Mouse (Mus musculus): ENCODE data around the gene AC124502.3.
"Not testable (repeated sequence)": the region's sequence is repeated elsewhere in the genome, so short reads cannot be mapped to it uniquely, and the experiment has no call there.

Gene AC124502.3

DNA sequence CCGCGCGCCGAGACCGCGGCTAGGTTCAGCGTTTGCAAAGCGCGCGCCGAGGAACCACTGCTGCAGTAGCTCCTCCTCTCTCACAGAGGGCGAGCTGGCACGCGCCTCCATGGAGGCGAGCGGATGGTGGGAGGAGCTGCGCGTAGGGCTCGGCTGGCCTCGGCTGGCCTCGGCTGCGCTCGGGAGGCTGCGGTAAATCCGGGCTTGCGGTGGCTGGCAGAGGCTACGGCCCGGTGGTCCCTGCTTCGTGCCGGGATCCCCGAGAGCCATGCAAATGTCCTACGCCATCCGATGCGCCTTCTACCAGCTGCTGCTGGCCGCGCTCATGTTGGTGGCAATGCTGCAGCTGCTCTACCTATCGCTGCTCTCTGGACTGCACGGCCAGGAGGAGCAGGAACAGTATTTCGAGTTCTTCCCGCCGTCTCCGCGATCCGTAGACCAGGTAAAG is at the start of gene AC124502.3, which contains the start of gene B4gat1:
TSS of gene AC124502.3 (plus strand) at position 183 of the 448 bp plus-strand sequence.
TSS of gene B4gat1 (plus strand) at position 118 of the 448 bp plus-strand sequence.
- DNase-seq = peak; percentile 90 to 94

DNA sequence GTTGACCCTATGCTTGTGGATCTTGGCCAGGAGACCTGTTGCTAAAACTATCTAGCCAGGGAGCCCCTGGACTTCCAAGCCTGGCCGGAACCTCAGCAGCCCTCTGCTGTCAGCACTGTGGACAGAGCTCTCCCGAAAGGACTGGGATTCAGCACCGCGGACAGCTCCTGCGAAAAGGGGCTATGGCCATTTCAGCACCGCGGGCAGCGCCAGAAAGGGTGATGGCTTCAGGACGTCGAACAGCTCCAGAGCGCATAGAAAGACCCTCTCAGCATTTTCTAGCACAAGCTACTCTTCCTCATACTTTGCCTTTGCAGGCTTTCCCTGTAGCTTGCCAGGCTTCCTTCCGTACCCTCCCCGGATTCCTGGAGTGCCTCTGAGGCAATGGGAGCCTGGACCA is 49.7 kb upstream of the AC124502.3 start:
- peak; percentile 81 to 97 for DNase-seq

DNA sequence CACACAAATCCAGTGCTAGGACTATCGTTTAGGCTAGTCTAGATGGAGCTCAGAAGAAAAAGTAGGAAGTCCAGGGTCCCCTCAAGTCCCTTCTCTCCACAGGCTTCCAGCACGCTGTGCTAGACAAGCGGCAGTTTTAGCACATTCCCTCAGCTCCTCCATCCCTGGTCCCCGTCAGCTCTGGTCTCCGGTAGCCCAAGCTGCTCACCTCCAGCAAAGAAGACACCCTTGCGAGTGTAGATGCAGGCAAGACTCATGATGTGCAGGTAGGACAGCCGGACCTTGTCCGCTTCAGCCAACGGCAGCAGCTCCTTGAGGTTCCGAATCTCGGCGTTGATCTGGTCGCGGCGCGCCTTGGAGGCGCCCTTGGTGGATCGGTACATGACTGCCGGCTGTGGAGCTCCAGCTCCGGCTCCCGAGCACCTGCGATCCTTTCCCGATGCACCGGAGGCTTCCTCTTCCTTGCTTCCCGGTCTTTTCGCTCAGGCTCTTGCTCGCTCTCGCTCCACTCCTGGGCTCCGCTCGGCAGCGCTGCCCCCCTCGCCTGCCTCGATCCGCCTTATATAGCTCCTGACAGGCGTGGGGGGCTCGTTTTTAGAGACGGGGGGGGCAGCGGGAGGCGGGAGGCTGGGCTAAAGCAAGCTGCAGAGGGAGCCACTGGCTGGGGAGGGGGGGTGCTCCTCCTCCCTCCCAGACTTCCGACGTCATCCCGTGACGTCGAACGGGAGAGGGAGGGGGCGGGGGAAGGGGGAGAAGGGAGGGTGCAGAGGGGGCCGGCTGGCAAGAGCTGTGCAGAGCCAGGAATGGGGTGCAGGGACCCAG is 49.0 kb upstream of the AC124502.3 start:
- DNase-seq = no peak

DNA sequence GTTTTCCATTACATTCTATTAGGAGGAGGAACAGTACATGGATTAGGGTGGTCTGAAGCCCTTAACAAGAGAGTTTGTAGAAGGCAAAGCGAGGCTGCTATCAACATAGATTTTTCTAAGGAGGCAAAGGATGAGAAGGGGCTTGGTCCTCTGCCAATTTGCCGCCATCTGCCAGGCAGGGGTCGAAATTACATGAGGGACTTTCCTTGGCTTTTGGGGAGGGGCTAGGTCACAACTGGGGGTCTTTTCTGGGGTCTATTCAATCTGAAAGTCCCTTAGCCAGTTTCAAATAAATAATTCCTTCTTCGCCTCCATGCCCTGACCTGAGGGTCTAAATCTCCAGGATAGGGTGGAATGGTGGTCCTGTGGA is 48.5 kb upstream of the AC124502.3 start, which contains the start of gene Npas4:
TSS of gene Npas4 (minus strand) at position 61 of the 370 bp plus-strand sequence.
- DNase-seq = no peak

DNA sequence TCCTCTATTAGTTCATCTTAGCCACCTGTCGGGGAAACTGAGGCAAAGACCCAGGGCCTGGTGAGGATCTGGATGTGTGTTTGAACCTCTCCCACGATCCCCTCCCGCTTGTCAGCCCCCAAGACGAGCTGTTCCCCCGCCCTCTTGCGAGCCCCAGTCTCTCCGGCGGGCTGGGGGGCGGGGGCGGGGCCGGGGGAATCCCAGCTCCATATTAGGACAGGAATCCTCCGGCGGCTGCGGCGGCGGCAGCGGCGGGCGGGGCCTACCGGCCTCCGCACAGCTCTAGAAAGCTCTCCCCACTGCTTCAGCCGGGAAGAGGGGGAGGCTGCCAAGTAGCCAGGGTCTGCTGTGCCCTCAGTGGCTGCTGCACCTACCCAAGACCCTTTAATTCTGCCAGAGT is 48.0 kb upstream of the AC124502.3 start:
- DNase-seq = no peak

DNA sequence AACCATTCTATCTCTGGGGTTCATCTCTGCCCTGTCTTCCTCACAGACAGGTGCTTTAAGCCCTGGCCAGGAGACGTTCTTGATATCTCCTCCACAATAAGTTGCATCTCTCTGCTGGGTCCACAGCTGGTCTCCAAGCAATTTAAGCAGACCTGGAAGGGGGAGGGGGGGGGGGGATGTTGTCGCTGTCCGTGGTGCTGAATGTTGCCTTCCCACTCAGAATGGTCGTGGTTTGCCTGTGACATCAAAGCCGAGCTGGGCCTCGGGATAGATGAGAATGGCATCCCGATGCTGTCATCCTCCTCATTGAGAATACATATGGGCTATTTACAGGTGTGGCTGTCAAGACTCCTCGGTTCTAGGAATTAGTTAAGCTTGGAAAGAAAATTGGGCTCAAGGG is 46.3 kb upstream of the AC124502.3 start:
- peak in 1 of 2 experiments; percentile 7 for DNase-seq

DNA sequence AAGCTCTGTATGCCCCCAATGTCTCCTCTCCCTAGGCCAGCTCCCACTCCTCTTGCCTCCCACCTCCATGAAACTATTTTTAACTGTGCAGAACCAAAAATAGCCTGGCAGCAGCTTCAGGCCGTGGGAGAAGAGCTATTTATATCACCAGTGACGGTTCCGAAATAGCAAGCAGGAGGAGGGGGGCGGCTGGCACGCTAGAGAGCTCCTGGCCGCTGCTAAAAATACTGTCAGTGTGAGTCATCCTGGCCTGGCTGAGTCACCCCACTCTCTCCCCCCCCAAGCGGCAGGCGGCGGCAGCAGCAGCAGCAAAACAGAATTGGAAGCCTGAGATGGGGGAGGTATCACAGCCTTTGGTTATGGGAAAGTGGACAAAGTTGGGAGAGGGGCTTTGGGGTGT is 45.8 kb upstream of the AC124502.3 start:
- DNase-seq = peak; percentile 11 to 28

DNA sequence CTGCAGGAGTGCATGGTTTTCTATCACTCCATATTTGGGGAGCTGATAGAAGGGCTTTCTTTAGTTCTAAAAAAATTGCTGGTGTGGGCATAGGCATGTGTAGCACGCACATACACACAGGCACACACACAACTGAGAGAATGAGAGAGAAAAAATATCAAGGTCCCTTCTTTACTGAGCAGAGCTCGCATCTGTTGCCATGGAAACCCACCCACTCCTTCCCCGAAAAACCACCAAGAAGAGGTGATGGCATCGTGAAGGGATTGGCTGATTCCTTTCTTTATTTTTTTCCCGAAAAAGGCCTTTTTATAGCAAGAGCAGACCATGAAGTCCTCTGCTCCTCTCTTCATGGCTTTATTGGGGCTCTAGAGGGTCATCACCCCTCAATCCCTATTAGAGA is 44.6 kb upstream of the AC124502.3 start:
- DNase-seq = no peak

GRCm38 (mm10) chr19:4999445-5000140 is 39.1 kb upstream of the AC124502.3 start:
- DNase-seq = no peak

- peak; percentile 57 to 83 for DNase-seq
These were observed 36.9 kb upstream of the AC124502.3 start for GRCm38 (mm10) chr19:5001666-5002406.

- not testable (repeated sequence) for DNase-seq
These were observed 35.0 kb upstream of the AC124502.3 start for GRCm38 (mm10) chr19:5003644-5004043.

DNA sequence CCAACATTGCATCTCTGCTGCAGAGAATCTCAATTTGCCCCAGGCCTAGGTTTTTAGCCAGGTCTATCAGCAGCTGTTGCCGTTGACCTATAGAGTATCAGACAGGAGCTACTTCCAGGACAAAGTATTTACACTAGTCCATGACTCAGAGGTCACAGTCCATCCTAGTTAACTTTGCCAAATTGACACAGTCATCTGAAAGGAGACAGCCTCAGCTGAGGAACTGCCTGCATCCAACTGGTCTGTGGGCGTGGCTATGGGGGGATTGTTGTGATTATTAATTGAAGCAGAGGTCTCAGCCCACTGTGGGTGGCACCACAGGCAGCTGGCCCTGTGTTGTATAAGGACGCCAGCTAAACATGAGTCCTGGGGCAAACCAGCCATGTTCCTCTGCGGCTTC is 33.8 kb upstream of the AC124502.3 start:
- DNase-seq = no peak

GRCm38 (mm10) chr19:5013138-5013537 is 25.6 kb upstream of the AC124502.3 start:
- no peak for DNase-seq

GRCm38 (mm10) chr19:5014961-5015398 is 23.7 kb upstream of the AC124502.3 start:
- peak; percentile 28 to 75 for DNase-seq

DNA sequence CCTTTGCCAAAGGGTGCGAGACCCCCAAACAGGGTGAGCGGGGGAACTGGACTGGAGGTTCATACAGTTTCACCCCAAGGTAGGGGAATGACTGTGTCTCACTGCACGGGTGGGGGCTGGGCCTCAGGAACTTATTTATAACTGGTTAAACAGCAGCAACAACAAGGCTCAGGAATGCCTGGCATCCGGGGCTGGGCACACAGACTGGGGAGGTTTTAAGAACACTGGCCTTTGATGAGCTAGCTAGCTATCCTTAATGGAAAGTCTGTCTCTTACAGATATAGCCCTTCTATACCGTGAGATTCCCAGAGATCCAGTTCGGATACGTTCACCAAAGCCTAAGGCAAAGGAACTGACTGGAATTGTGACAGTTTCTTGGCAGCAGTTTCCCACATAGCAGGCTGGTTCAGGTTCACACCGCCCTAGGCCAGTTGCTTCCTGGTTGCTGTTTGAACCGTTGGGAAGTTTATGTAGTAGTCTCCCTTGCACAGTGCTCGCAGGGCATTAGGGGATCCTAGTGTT is 22.4 kb upstream of the AC124502.3 start:
- peak; percentile 66 to 71 for DNase-seq

DNA sequence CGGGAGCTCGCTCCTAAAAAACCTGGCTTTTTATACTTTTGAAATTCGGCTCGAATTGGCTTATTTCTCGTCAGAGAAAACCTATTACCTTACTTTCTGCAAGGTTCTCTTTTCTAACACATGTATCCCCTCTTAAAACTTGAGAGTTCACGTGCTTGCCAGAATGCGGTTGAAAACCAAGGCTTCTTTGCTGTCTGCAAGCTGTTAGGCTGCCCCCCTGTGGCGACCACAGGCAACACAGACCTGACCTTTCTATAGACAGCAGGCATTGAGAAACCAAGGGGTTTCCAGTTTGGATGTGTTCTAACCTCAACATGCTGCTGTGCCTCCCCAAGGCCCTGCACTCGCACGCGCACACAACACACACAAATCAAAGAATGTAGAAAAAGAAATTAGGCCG is 21.9 kb upstream of the AC124502.3 start:
- DNase-seq = peak; percentile 75 to 88

- no peak for DNase-seq
These were observed 21.1 kb upstream of the AC124502.3 start for GRCm38 (mm10) chr19:5017611-5018010.

DNA sequence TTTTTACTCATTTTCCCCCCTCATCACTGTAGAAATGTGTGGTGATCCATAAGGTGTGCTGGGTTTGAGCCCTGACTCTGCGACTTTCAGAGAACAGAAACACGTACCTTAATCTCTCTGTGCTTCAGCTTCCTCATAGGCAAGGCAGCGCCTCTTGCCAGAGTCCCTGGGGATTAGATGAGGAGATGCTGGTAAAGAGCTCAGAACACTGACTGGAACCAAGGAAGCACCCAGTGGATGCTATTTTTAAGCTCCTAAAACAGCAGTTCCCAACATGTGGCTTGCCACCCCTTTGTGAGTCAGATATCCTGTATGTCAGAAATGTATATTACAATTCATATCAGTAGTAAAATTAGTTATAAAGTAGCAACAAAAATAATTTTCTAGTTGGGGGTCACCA is 20.5 kb upstream of the AC124502.3 start:
- no peak for DNase-seq

DNA sequence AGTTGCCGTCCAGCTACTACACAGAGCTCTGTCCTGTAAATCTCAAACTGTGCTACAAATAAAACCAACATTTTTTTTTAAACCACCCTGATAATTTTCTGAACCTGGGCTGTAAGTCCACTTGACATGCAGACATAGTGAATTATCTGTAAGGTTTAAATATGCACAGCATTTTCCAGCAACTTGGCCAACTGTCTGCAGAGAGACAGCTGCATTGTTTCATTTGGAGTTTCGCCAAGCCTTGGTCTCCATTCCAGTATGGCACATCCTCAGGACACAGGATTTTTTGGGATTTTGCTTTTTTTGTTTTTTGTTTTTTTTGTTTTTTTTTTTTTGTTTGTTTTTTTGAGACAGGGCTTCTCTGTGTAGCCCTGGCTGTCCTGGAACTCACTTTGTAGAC is 17.3 kb upstream of the AC124502.3 start:
- no peak for DNase-seq

- DNase-seq = peak; percentile 95 to 96
These were observed 14.8 kb upstream of the AC124502.3 start, which contains the start of gene Slc29a2 for GRCm38 (mm10) chr19:5023621-5024479. TSS of gene Slc29a2 (plus strand) at chr19:5023860.

DNA sequence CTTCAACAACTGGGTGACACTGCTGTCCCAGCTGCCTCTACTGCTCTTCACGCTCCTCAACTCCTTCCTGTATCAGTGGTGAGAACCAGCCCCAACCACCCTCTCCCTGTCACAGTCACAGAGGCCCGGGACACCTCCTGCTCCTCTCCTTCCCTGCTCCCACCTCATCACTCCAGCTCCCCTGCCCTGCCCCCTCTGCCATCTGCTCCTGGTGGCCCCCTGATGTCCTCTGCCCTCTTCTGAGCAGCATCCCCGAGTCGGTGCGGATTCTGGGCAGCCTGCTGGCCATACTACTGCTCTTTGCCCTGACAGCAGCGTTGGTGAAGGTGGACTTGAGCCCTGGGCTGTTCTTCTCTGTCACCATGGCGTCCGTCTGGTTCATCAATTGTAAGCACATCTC is 12.6 kb upstream of the AC124502.3 start:
- no peak for DNase-seq

DNA sequence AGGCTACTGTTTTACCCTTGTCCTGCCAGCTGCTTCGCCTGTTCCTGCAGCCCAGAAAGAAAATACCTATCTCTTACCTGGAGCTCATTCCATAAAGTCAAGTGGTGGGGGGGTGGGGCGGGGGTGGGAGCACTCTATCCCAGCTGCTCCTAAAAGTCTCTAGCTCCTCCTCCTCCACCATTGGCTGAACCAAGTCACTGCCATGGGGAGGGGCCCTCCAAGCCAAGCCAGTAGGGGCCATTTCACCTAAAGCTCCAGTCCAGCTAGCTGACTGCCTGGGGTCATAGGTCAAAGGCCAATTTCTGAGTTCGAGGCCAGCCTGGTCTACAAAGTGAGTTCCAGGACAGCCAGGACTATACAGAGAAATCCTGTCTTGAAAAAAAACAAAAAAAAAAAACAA is 6.0 kb upstream of the AC124502.3 start:
- no peak for DNase-seq
